Mouse (Mus musculus): Measurements from ENCODE around the gene Ndst4.

DNA sequence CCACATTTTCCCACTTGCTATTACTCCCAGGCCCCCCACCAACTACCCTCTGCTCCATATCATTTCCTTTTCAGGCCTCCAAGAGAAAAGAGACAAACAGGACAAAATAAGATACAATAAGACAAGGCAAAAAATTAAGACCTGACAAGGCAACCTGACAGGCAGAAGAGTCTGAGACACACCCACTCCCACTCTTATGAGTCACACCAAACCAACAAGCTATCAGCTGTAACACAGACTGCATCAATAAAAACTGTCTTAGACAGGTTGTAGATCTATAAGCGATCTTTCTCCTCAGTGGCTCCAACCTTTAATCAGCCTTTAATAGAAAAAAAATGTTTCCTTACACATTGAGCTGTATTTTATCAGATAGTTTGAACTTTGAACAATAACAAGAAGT lies 280.7 kb downstream of the Ndst4 start:
- TF ChIP-seq CTCF (IDR thresholded peaks at IDR 0.05; ENCODE audit: extremely low read depth, insufficient read length, insufficient replicate concordance, low read depth, low read length) (no peak), POLR2A (IDR thresholded peaks at IDR 0.05; ENCODE audit: low read depth, low read length) (no peak)
